Mouse (Mus musculus): Measurements from ENCODE around the gene Wnk2.

The Wnk2 gene

GRCm38 (mm10) chr13:49178839-49179585 lies 31.2 kb upstream of the Wnk2 start:
- DNase-seq (ENCODE audit: low spot score in 2 of 2), result peak; percentile 46 to 82

- no peak for DNase-seq (ENCODE audit: low spot score in 2 of 2)
Observed at GRCm38 (mm10) chr13:49175509-49175908, 27.7 kb upstream of the Wnk2 start.

- peak; percentile 89 to 94 for DNase-seq (ENCODE audit: low spot score in 2 of 2)
Observed at GRCm38 (mm10) chr13:49172971-49173596, 25.3 kb upstream of the Wnk2 start.

- peak in 1 of 2 experiments; percentile 60 for DNase-seq (ENCODE audit: low spot score in 2 of 2)
Observed at GRCm38 (mm10) chr13:49172335-49172734, 24.5 kb upstream of the Wnk2 start.

GRCm38 (mm10) chr13:49171729-49172128 lies 23.9 kb upstream of the Wnk2 start:
- DNase-seq (ENCODE audit: low spot score in 2 of 2), result no peak

DNA sequence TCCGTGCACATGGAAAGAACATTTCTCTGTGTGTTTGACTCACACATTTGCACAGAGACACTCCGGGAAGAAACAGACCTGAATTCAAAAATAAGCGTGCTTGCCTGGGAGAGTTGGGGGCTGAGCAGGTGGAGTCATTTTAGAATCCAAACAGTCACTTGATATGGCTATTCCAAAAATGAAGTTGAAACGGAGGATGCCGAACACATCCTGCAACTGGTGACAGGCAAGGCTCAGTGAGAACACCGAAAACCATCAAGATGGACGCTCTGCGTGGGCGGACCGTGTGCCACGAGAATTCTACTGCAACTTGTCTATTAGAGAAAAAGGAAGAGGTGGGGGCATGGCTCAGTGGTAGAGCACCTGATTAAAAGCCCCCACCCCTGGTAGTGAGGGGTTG lies 22.8 kb upstream of the Wnk2 start:
- no peak for DNase-seq (ENCODE audit: low spot score in 2 of 2)

DNA sequence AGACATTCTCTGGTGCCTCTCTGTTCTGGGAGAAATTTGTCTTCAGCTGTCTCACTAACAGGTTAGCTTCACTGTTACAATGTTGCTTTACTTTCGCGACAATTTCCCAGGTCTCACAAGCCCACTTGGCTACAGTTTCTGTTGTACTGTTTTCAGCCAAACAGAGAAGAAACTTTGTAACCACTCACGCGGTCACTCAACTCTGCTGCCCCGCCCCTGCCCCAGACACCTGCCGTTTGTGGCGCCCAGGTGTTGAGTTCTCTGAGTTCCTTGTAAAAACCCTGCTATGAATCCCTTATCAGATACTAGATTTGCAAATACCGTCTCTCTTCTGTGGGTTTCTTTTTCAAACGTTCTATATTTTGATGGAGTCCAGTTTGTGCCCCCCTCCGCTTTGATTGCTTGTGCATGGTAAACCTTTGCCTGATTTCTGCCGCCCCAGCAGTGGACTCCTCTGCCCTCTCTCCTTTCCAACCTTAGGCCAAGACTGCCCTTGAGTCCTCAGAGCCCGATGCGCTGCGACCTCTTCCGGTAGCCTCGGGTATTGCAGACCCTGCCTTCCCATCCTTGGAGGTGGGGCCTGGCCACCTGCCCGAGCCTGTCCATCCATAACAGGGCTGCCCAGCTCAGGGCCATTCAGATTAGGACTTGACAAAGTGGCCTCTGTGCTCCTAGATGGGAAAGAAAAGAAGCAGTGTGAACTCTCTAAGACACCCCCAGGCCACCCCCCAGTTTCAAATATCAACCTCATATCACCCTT lies 21.8 kb upstream of the Wnk2 start:
- DNase-seq (ENCODE audit: low spot score in 2 of 2), result peak; percentile 96 to 99

- no peak for DNase-seq (ENCODE audit: low spot score in 2 of 2)
Observed at GRCm38 (mm10) chr13:49167081-49167480, 19.3 kb upstream of the Wnk2 start.

- no peak for DNase-seq (ENCODE audit: low spot score in 2 of 2)
Observed at GRCm38 (mm10) chr13:49163645-49164044, 15.8 kb upstream of the Wnk2 start.

GRCm38 (mm10) chr13:49162722-49163121 lies 14.9 kb upstream of the Wnk2 start:
- no peak for DNase-seq (ENCODE audit: low spot score in 2 of 2)

- DNase-seq (ENCODE audit: low spot score in 2 of 2), result no peak
Observed at GRCm38 (mm10) chr13:49161236-49161635, 13.4 kb upstream of the Wnk2 start.

GRCm38 (mm10) chr13:49158040-49158713 lies 10.4 kb upstream of the Wnk2 start:
- no peak for DNase-seq (ENCODE audit: low spot score in 2 of 2)

- DNase-seq (ENCODE audit: low spot score in 2 of 2), result peak in 1 of 2 experiments; percentile 29
Observed at GRCm38 (mm10) chr13:49156645-49157044, 8.8 kb upstream of the Wnk2 start.

- no peak for DNase-seq (ENCODE audit: low spot score in 2 of 2)
Observed at GRCm38 (mm10) chr13:49154621-49155020, 6.8 kb upstream of the Wnk2 start.

DNA sequence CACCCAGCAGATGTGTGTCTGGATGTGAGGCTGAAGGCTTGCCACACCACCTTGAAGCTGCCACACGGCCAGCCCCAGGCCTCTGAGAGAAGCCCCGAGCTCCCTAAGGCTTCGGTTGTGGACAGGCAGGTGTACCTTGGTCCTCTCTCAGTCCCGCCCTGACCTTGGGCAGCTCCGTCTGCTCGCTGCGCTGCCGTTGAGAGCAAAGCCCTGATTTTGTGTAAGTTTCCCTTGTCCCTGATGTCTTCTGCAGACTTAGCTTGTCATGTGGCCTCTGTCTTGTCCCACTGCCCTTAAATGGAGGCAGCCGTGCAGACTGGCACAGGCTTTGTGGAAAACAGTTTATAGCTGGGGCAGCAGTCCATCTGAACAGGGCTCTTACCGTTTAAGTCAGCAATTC lies 6.2 kb upstream of the Wnk2 start:
- no peak for DNase-seq (ENCODE audit: low spot score in 2 of 2)

GRCm38 (mm10) chr13:49148687-49149086 lies 873 bp upstream of the Wnk2 start:
- no peak for DNase-seq (ENCODE audit: low spot score in 2 of 2)

DNA sequence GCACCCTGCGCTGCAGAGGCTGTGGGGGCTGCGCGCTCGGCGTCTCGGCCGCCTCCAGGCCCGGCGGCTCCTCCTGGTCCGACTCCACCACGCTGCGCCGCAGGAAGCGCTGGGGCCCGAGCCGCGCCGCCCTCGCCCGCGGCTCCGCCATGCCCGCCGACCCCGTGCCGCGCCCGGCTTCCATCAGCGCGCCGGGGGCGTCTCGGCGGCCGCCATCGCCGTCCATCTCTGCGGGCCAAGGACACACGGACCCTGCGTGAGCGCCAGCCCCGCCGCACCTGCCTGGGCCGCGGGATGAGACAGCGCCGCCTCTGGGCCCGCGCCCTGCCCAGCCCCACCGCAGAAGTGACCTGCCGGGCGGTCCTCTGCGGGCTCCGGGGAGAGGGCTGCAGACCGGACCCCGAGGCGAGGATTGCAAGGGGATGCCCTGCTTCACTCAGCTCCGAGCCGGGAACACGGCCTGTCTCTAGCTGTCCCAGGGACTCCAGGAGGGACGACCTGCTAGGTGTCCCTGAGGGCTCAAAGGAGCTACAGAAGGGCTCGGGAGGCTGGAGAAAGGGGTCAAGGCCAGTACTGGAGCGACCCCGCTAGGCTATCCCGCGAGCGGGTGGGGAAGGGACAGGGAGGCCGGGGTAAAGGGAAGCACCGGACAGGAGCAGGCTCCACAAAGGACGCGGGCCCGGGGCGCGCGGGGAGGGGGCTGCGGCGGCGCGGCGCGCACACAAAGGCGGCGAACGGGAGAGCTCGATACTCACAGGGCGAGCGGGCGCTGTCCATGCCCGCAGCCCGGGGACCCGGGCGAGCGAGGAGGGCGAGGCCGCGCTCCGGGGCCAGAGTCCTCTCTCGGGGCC lies 582 bp downstream of the Wnk2 start:
- DNase-seq (ENCODE audit: low spot score in 2 of 2), result peak; percentile 39 to 72

GRCm38 (mm10) chr13:49146698-49147006 lies 1.2 kb downstream of the Wnk2 start:
- peak in 1 of 2 experiments; percentile 26 for DNase-seq (ENCODE audit: low spot score in 2 of 2)

DNA sequence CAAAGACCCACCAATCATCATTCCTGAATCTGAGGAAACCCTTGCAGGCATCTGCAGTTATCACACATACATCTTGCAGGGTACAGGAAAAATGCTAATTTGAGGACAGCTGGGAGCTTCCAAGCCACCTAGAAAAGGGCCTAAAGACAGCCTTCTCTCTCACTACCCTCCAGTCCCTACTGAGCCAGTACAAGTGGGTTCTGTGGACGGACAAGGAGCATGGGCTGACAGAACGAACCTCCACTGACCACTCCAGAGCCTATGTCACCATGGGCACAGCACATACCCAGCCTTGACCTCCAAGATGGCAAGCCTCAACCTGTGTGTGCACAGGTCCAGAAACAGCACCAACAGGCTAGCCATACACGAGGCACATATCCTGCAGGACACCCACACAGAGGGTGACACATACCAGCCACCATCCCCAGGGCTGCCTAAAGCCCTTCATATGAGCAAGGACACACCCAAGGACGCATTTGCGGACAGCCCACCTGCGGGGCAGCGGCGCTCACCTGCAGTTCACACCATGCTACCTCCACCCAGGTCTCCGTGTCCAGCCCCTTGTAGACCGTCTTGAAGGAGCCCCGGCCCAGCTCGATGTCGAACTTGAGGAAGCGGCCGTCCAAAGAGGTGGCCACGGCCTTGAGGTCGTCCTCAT lies 1.6 kb downstream of the Wnk2 start:
- DNase-seq (ENCODE audit: low spot score in 2 of 2), result no peak

- DNase-seq (ENCODE audit: low spot score in 2 of 2), result no peak
Observed at GRCm38 (mm10) chr13:49145396-49145795, 2.4 kb downstream of the Wnk2 start.

DNA sequence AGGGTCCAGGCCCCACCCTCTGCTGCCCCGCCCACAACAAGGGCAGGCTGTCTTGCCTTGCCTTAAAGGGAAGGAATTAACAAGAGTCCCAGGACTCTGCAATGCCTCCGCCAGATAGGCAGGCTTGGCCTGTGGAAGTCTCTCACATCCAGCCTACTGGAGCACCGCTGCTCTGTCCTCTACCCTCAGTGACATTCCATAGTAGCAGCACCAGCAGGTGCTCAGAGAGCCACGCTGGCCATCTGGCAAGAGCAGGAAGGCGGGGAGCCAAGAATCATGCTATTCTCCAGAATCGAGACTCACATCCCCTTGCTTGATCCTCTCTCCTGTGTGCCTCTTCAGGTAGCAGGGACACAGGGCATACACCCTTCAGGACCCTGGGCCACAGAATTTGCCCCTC lies 3.4 kb downstream of the Wnk2 start:
- peak in 1 of 2 experiments; percentile 27 for DNase-seq (ENCODE audit: low spot score in 2 of 2)
